Mouse (Mus musculus): ENCODE measurements around the gene Ephx1.
"Not testable (repeated sequence)": the region's sequence is repeated elsewhere in the genome, so short reads cannot be mapped to it uniquely, and the experiment has no call there.

Ephx1 gene

GRCm38 (mm10) chr1:180974126-180974746, 46.5 kb downstream of the Ephx1 start:
- no peak for DNase-seq (ENCODE audit: low spot score)

GRCm38 (mm10) chr1:180972941-180973340, 47.8 kb downstream of the Ephx1 start:
- DNase-seq (ENCODE audit: low spot score), result no peak

- no peak for DNase-seq (ENCODE audit: low spot score)
Measured at GRCm38 (mm10) chr1:180967261-180967660, 53.4 kb downstream of the Ephx1 start.

GRCm38 (mm10) chr1:180966542-180966941, 54.2 kb downstream of the Ephx1 start:
- no peak for DNase-seq (ENCODE audit: low spot score)

- no peak for DNase-seq (ENCODE audit: low spot score)
Measured at GRCm38 (mm10) chr1:180965786-180966185, 54.9 kb downstream of the Ephx1 start.

- DNase-seq (ENCODE audit: low spot score), result no peak
Measured at GRCm38 (mm10) chr1:180958797-180959196, 61.9 kb downstream of the Ephx1 start.

GRCm38 (mm10) chr1:180957989-180958388, 62.7 kb downstream of the Ephx1 start:
- no peak for DNase-seq (ENCODE audit: low spot score)

- DNase-seq (ENCODE audit: low spot score), result no peak
Measured at GRCm38 (mm10) chr1:180956973-180957381, 63.7 kb downstream of the Ephx1 start.

GRCm38 (mm10) chr1:180956401-180956800, 64.3 kb downstream of the Ephx1 start:
- no peak for DNase-seq (ENCODE audit: low spot score)

- DNase-seq (ENCODE audit: low spot score), result no peak
Measured at GRCm38 (mm10) chr1:180952808-180953207, 67.9 kb downstream of the Ephx1 start.

- DNase-seq (ENCODE audit: low spot score), result no peak
Measured at GRCm38 (mm10) chr1:180952085-180952746, 68.5 kb downstream of the Ephx1 start.

- DNase-seq (ENCODE audit: low spot score), result no peak
Measured at GRCm38 (mm10) chr1:180946448-180946847, 74.3 kb downstream of the Ephx1 start.

- DNase-seq (ENCODE audit: low spot score), result no peak
Measured at GRCm38 (mm10) chr1:180945001-180945980, 75.4 kb downstream of the Ephx1 start.

GRCm38 (mm10) chr1:180944553-180944952, 76.2 kb downstream of the Ephx1 start:
- no peak for DNase-seq (ENCODE audit: low spot score)

- DNase-seq (ENCODE audit: low spot score), result no peak
Measured at GRCm38 (mm10) chr1:180943896-180944295, 76.8 kb downstream of the Ephx1 start.

GRCm38 (mm10) chr1:180943032-180943644, 77.6 kb downstream of the Ephx1 start:
- DNase-seq (ENCODE audit: low spot score), result peak; percentile 30

GRCm38 (mm10) chr1:180942166-180943031, 78.3 kb downstream of the Ephx1 start, which contains the start of gene Tmem63a:
Gene Tmem63a, plus strand, starts transcription at chr1:180942344.
- DNase-seq (ENCODE audit: low spot score), result peak; percentile 78

- DNase-seq (ENCODE audit: low spot score), result no peak
Measured at GRCm38 (mm10) chr1:180941726-180942125, 79.0 kb downstream of the Ephx1 start.

GRCm38 (mm10) chr1:180940776-180941460, 79.8 kb downstream of the Ephx1 start:
- DNase-seq (ENCODE audit: low spot score), result no peak

- DNase-seq (ENCODE audit: low spot score), result not testable (repeated sequence)
Measured at GRCm38 (mm10) chr1:180938781-180939180, 81.9 kb downstream of the Ephx1 start.
